Mouse (Mus musculus): ENCODE data around the gene Olig1. TPM values are rescaled to one million over a fixed set of nuclear protein-coding genes. Genes with fewer than 3 reads are reported as not detected.

Olig1 gene
- polyA plus RNA-seq, 1 experiment from 2014 or later = 136 TPM

Other genes starting within 250 kb of the Olig1 start
- 58.7 and 61.2 TPM in 2 replicates for gene Paxbp1, start 225.2 kb upstream of the Olig1 start, polyA plus RNA-seq (2015; fragmentation: Nextera tagmentation; extraction: Ambion mirVana)
- 0.59 and 0.69 TPM in 2 replicates for gene 4932438H23Rik, start 174.7 kb upstream of the Olig1 start, polyA plus RNA-seq (2015; fragmentation: Nextera tagmentation; extraction: Ambion mirVana)
- gene Olig2, start 44.3 kb upstream of the Olig1 start, polyA plus RNA-seq (2015; fragmentation: Nextera tagmentation; extraction: Ambion mirVana) = 15.6 and 16.2 TPM in 2 replicates
- gene Ifnar2, start 103.0 kb downstream of the Olig1 start, polyA plus RNA-seq (2015; fragmentation: Nextera tagmentation; extraction: Ambion mirVana) = 37.1 and 39.5 TPM in 2 replicates
- gene Gm21970, start 121.9 kb downstream of the Olig1 start, polyA plus RNA-seq (2015; fragmentation: Nextera tagmentation; extraction: Ambion mirVana) = not detected in 2 replicates
- gene Il10rb, start 136.4 kb downstream of the Olig1 start, polyA plus RNA-seq (2015; fragmentation: Nextera tagmentation; extraction: Ambion mirVana) = 12.2 and 16.4 TPM in 2 replicates
- 48.3 and 51.4 TPM in 2 replicates for gene Ifnar1, start 215.5 kb downstream of the Olig1 start, polyA plus RNA-seq (2015; fragmentation: Nextera tagmentation; extraction: Ambion mirVana)